Mouse (Mus musculus) ovary, postnatal 36 days (tissue): Measurements from ENCODE around the gene Uhrf1bp1l.

Experiments used
- DNase-seq: peaks from one replicate; pipeline ENCODE4 v3.0.0; 2022; ENCODE audit warnings: low spot score, mixed read lengths

Uhrf1bp1l gene

GRCm38 (mm10) chr10:89746581-89746980 lies 1.8 kb downstream of the Uhrf1bp1l start:
- no peak for DNase-seq

GRCm38 (mm10) chr10:89747221-89747905 lies 2.6 kb downstream of the Uhrf1bp1l start:
- DNase-seq, result no peak

GRCm38 (mm10) chr10:89747911-89748310 lies 3.1 kb downstream of the Uhrf1bp1l start:
- no peak for DNase-seq

- no peak for DNase-seq
Observed at GRCm38 (mm10) chr10:89748619-89749018, 3.8 kb downstream of the Uhrf1bp1l start.

GRCm38 (mm10) chr10:89751069-89751468 lies 6.3 kb downstream of the Uhrf1bp1l start:
- no peak for DNase-seq

GRCm38 (mm10) chr10:89755231-89755630 lies 10.4 kb downstream of the Uhrf1bp1l start:
- DNase-seq, result no peak

- DNase-seq, result no peak
Observed at GRCm38 (mm10) chr10:89760772-89761171, 16.0 kb downstream of the Uhrf1bp1l start.

- no peak for DNase-seq
Observed at GRCm38 (mm10) chr10:89764457-89765121, 19.8 kb downstream of the Uhrf1bp1l start.

- DNase-seq, result no peak
Observed at GRCm38 (mm10) chr10:89765790-89766714, 21.3 kb downstream of the Uhrf1bp1l start.

GRCm38 (mm10) chr10:89768352-89769020 lies 23.7 kb downstream of the Uhrf1bp1l start:
- no peak for DNase-seq

GRCm38 (mm10) chr10:89769096-89769495 lies 24.3 kb downstream of the Uhrf1bp1l start:
- DNase-seq, result no peak

- DNase-seq, result no peak
Observed at GRCm38 (mm10) chr10:89771894-89772293, 27.1 kb downstream of the Uhrf1bp1l start.

GRCm38 (mm10) chr10:89776029-89776428 lies 31.2 kb downstream of the Uhrf1bp1l start:
- DNase-seq, result no peak

GRCm38 (mm10) chr10:89791870-89792269 lies 47.1 kb downstream of the Uhrf1bp1l start:
- no peak for DNase-seq

GRCm38 (mm10) chr10:89794121-89794520 lies 49.3 kb downstream of the Uhrf1bp1l start:
- DNase-seq, result no peak

- DNase-seq, result no peak
Observed at GRCm38 (mm10) chr10:89819146-89819545, 74.4 kb downstream of the Uhrf1bp1l start.

GRCm38 (mm10) chr10:89823906-89824305 lies 79.1 kb downstream of the Uhrf1bp1l start:
- no peak for DNase-seq

- no peak for DNase-seq
Observed at GRCm38 (mm10) chr10:89826896-89827295, 82.1 kb downstream of the Uhrf1bp1l start.

- DNase-seq, result no peak
Observed at GRCm38 (mm10) chr10:89832334-89832733, 87.5 kb downstream of the Uhrf1bp1l start.

GRCm38 (mm10) chr10:89833166-89833565 lies 88.4 kb downstream of the Uhrf1bp1l start:
- DNase-seq, result no peak

GRCm38 (mm10) chr10:89837476-89837875 lies 92.7 kb downstream of the Uhrf1bp1l start:
- no peak for DNase-seq

- no peak for DNase-seq
Observed at GRCm38 (mm10) chr10:89838834-89839233, 94.0 kb downstream of the Uhrf1bp1l start.
